Mouse (Mus musculus): ENCODE measurements around the gene Mad1l1. TPM values are rescaled to one million over a fixed set of nuclear protein-coding genes. Genes with fewer than 3 reads are reported as not detected.

Mad1l1 gene
- polyA plus RNA-seq, 1 experiment from 2014 or later = 56.2 TPM

GRCm38 (mm10) chr5:140073671-140074116 is 247.7 kb downstream of the Mad1l1 start:
- DNase-seq (ENCODE audit: low spot score) = no peak
- 58% methylated on average over 12 of the region's 12 CpGs for WGBS
- 0 out of 2 replicates have a peak, but pooled peaks cover 12% of the 10 kb centered on the region for H3K36me3 ChIP-seq
- H3K9me3 ChIP-seq = no peaks in the 10 kb centered on the region
- H3K27ac ChIP-seq = 0 out of 2 replicates have a peak overlapping the region, but pooled peaks have one; percentile 2
- H3K4me1 ChIP-seq (replicated peaks) = peaks cover 12% of the 10 kb centered on the region
- H3K4me3 ChIP-seq = no peak overlapping the region
- no peaks in the 10 kb centered on the region for H3K27me3 ChIP-seq (ENCODE audit: insufficient read depth, poor library complexity, severe bottlenecking)

- WGBS = 45% methylated on average over 1 of the region's 1 CpGs
- DNase-seq (ENCODE audit: low spot score) = no peak
Observed at GRCm38 (mm10) chr5:140073148-140073670, 248.1 kb downstream of the Mad1l1 start.

GRCm38 (mm10) chr5:140068506-140068905 is 252.8 kb downstream of the Mad1l1 start:
- DNase-seq (ENCODE audit: low spot score) = no peak
- 85% methylated on average over 5 of the region's 5 CpGs for WGBS
- peaks cover 11% of the 10 kb centered on the region for H3K4me1 ChIP-seq (replicated peaks)
- peaks cover 26% of the 10 kb centered on the region for H3K36me3 ChIP-seq
- H3K27ac ChIP-seq = no peak overlapping the region
- H3K9me3 ChIP-seq = no peaks in the 10 kb centered on the region
- no peaks in the 10 kb centered on the region for H3K27me3 ChIP-seq (ENCODE audit: insufficient read depth, poor library complexity, severe bottlenecking)
- H3K4me3 ChIP-seq = no peak overlapping the region

More at GRCm38 (mm10) chr5:140073148-140073670, 248.1 kb downstream of the Mad1l1 start:
- Histone ChIP-seq H3K4me3 (no peak overlapping the region), H3K9me3 (no peaks in the 10 kb centered on the region), H3K27ac (0 out of 2 replicates have a peak overlapping the region, but pooled peaks have one; percentile 2), H3K27me3 (ENCODE audit: insufficient read depth, poor library complexity, severe bottlenecking) (no peaks in the 10 kb centered on the region), H3K4me1 (replicated peaks) (peaks cover 15% of the 10 kb centered on the region), H3K36me3 (0 out of 2 replicates have a peak, but pooled peaks cover 12% of the 10 kb centered on the region)

GRCm38 (mm10) chr5:140068051-140068450 is 253.3 kb downstream of the Mad1l1 start:
- DNase-seq (ENCODE audit: low spot score) = no peak
- 67% methylated on average over 3 of the region's 3 CpGs for WGBS
- Histone ChIP-seq H3K4me1 (replicated peaks) (0 out of 2 replicates have a peak, but pooled peaks cover 10% of the 10 kb centered on the region), H3K27ac (no peak overlapping the region), H3K9me3 (no peaks in the 10 kb centered on the region), H3K27me3 (ENCODE audit: insufficient read depth, poor library complexity, severe bottlenecking) (no peaks in the 10 kb centered on the region), H3K36me3 (peaks cover 26% of the 10 kb centered on the region), H3K4me3 (no peak overlapping the region)

GRCm38 (mm10) chr5:140066769-140067168 is 254.6 kb downstream of the Mad1l1 start:
- 86% methylated on average over 8 of the region's 8 CpGs for WGBS
- Histone ChIP-seq H3K27me3 (ENCODE audit: insufficient read depth, poor library complexity, severe bottlenecking) (no peaks in the 10 kb centered on the region), H3K27ac (no peak overlapping the region), H3K4me3 (no peak overlapping the region), H3K36me3 (peaks cover 26% of the 10 kb centered on the region), H3K4me1 (replicated peaks) (peaks cover 10% of the 10 kb centered on the region; the same call in 1 of the 2 replicates), H3K9me3 (no peaks in the 10 kb centered on the region)
- DNase-seq (ENCODE audit: low spot score) = no peak

- Histone ChIP-seq H3K4me3 (no peak overlapping the region), H3K27ac (no peak overlapping the region), H3K36me3 (peaks cover 26% of the 10 kb centered on the region), H3K4me1 (replicated peaks) (peaks cover 10% of the 10 kb centered on the region; the same call in 1 of the 2 replicates), H3K27me3 (ENCODE audit: insufficient read depth, poor library complexity, severe bottlenecking) (no peaks in the 10 kb centered on the region), H3K9me3 (no peaks in the 10 kb centered on the region)
- DNase-seq (ENCODE audit: low spot score) = no peak
Observed at GRCm38 (mm10) chr5:140066281-140066680, 255.1 kb downstream of the Mad1l1 start.

GRCm38 (mm10) chr5:140065281-140065945 is 255.9 kb downstream of the Mad1l1 start:
- WGBS = 94% methylated on average over 11 of the region's 11 CpGs
- H3K36me3 ChIP-seq = peaks cover 26% of the 10 kb centered on the region
- H3K4me1 ChIP-seq (replicated peaks) = peaks cover 10% of the 10 kb centered on the region; the same call in 1 of the 2 replicates
- no peak overlapping the region for H3K27ac ChIP-seq
- no peaks in the 10 kb centered on the region for H3K9me3 ChIP-seq
- no peak overlapping the region for H3K4me3 ChIP-seq
- DNase-seq (ENCODE audit: low spot score) = no peak
- no peaks in the 10 kb centered on the region for H3K27me3 ChIP-seq (ENCODE audit: insufficient read depth, poor library complexity, severe bottlenecking)

GRCm38 (mm10) chr5:140064521-140064920 is 256.8 kb downstream of the Mad1l1 start:
- 79% methylated on average over 4 of the region's 4 CpGs for WGBS
- peaks cover 22% of the 10 kb centered on the region for H3K36me3 ChIP-seq
- no peak overlapping the region for H3K4me3 ChIP-seq
- H3K27ac ChIP-seq = no peak overlapping the region
- no peaks in the 10 kb centered on the region for H3K9me3 ChIP-seq
- H3K27me3 ChIP-seq (ENCODE audit: insufficient read depth, poor library complexity, severe bottlenecking) = no peaks in the 10 kb centered on the region
- peaks cover 10% of the 10 kb centered on the region; the same call in 1 of the 2 replicates for H3K4me1 ChIP-seq (replicated peaks)
- no peak for DNase-seq (ENCODE audit: low spot score)

GRCm38 (mm10) chr5:140062828-140063227 is 258.5 kb downstream of the Mad1l1 start:
- H3K9me3 ChIP-seq = no peaks in the 10 kb centered on the region
- H3K36me3 ChIP-seq = peaks cover 15% of the 10 kb centered on the region
- H3K4me1 ChIP-seq (replicated peaks) = peaks cover 7% of the 10 kb centered on the region; the same call in 1 of the 2 replicates
- H3K27ac ChIP-seq = no peak overlapping the region
- no peak overlapping the region for H3K4me3 ChIP-seq
- H3K27me3 ChIP-seq (ENCODE audit: insufficient read depth, poor library complexity, severe bottlenecking) = no peaks in the 10 kb centered on the region
- DNase-seq (ENCODE audit: low spot score) = no peak
- 87% methylated on average over 3 of the region's 3 CpGs for WGBS

GRCm38 (mm10) chr5:140062316-140062715 is 259.0 kb downstream of the Mad1l1 start:
- H3K4me3 ChIP-seq = no peak overlapping the region
- H3K27me3 ChIP-seq (ENCODE audit: insufficient read depth, poor library complexity, severe bottlenecking) = no peaks in the 10 kb centered on the region
- peaks cover 15% of the 10 kb centered on the region for H3K36me3 ChIP-seq
- H3K4me1 ChIP-seq (replicated peaks) = peaks cover 4% of the 10 kb centered on the region; the same call in 1 of the 2 replicates
- no peak overlapping the region for H3K27ac ChIP-seq
- 63% methylated on average over 3 of the region's 3 CpGs for WGBS
- no peak for DNase-seq (ENCODE audit: low spot score)
- H3K9me3 ChIP-seq = no peaks in the 10 kb centered on the region

- Histone ChIP-seq H3K4me3 (no peak overlapping the region), H3K27me3 (ENCODE audit: insufficient read depth, poor library complexity, severe bottlenecking) (no peaks in the 10 kb centered on the region), H3K9me3 (no peaks in the 10 kb centered on the region), H3K27ac (no peak overlapping the region), H3K36me3 (peaks cover 15% of the 10 kb centered on the region), H3K4me1 (replicated peaks) (no peaks in the 10 kb centered on the region; the same call in 1 of the 2 replicates)
- 79% methylated on average over 6 of the region's 6 CpGs for WGBS
- DNase-seq (ENCODE audit: low spot score) = no peak
Observed at GRCm38 (mm10) chr5:140061296-140061879, 260.0 kb downstream of the Mad1l1 start.

- DNase-seq (ENCODE audit: low spot score) = no peak
- Histone ChIP-seq H3K27me3 (ENCODE audit: insufficient read depth, poor library complexity, severe bottlenecking) (no peaks in the 10 kb centered on the region), H3K4me3 (no peak overlapping the region), H3K4me1 (replicated peaks) (no peaks in the 10 kb centered on the region), H3K36me3 (0 out of 2 replicates have a peak, but pooled peaks cover 5% of the 10 kb centered on the region), H3K27ac (no peak overlapping the region), H3K9me3 (no peaks in the 10 kb centered on the region)
- 90% methylated on average over 3 of the region's 3 CpGs for WGBS
Observed at GRCm38 (mm10) chr5:140056291-140056690, 265.1 kb downstream of the Mad1l1 start.

GRCm38 (mm10) chr5:140055431-140055830 is 265.9 kb downstream of the Mad1l1 start:
- DNase-seq (ENCODE audit: low spot score) = no peak
- Histone ChIP-seq H3K9me3 (no peaks in the 10 kb centered on the region), H3K27ac (no peak overlapping the region), H3K4me1 (replicated peaks) (no peaks in the 10 kb centered on the region), H3K4me3 (no peak overlapping the region), H3K36me3 (0 out of 2 replicates have a peak, but pooled peaks cover 5% of the 10 kb centered on the region), H3K27me3 (ENCODE audit: insufficient read depth, poor library complexity, severe bottlenecking) (no peaks in the 10 kb centered on the region)
- whole genome bisulfite sequencing = 66% methylated on average over 3 of the region's 3 CpGs
